Mouse (Mus musculus) lung, adult 2 months (tissue): Measurements from ENCODE around the gene Mgat1.
A peak's percentile ranks its signal among the peaks of the same experiment; 100 is the strongest.

Source experiments
- CTCF ChIP-seq: fragments of 200-500 bp; IDR thresholded peaks from 2 replicates; pipeline ENCODE4 v1.5.1; 2011; ENCODE audit warnings: mild to moderate bottlenecking, low read length, control low read depth; ENCODE audit not compliant: insufficient read depth
- POLR2A ChIP-seq: fragments of 200-500 bp; IDR thresholded peaks from 2 replicates; pipeline ENCODE4 v1.6.1; 2011; ENCODE audit warnings: low read depth, mild to moderate bottlenecking, control low read depth, low read length, borderline replicate concordance; ENCODE audit errors: extremely low read depth

DNA sequence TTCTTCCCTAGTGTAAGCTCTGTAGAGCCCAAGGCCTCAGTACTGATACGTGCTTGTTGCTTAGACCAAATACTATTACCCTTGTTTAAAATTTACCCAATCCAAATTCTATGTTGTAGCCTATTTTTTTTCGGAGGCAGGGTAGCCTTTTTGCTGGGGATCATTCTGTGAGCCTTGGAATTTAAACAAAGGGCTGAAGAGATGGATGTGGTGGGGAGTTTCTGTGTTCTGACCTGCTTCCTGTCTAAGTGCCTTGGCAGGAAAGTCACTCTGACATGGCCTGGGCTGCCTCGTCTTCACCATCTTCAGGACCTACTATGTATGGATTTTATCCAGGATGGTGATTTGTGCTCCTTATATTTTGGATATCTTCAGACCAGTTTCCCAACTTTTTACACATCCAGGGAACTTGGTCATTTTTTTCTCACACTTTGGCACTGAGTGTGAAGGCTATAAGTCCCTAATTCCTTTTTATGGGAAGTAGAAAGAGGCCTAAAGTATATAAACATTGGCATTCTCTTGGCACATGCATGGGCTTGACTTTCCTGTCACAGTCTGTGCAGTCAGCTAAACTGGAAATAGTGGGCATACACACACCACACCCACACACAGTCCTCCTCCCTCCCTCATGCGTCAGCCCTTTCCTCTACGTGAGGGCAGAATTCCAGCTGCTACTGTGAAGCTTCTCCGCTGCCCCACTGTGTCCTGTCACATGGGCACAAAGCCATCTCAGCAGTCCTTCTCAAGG, 4.4 kb downstream of the Mgat1 start:
- no peak for TF ChIP-seq CTCF
- peak; percentile 27; the same call in 1 of the 2 replicates for TF ChIP-seq POLR2A
